Mouse (Mus musculus): ENCODE measurements around the gene Banp.

DNA sequence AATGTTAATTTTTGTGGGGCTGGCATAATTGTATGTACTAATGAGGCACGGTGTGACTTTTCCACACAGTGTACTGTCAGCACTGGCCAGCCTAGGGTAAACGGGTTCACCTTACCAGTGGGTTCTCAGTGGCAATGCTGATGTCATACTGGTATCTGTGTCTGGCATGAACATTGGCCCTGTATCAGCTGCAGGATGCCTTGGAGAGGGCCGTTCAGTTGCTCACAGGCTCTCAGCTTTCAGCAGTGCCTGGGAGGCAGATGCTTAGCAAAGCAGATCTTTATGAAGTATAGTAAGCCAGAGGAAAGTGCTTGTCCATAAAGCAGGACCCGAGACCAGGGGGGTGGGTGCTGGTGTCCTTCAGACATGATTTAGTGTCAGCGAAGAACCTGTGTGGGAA is 16.6 kb downstream of the Banp start:
- TF ChIP-seq CTCF (IDR thresholded peaks at IDR 0.05; ENCODE audit: low read depth, low read length) (no peak), GATA1 (IDR thresholded peaks at IDR 0.05; ENCODE audit: borderline replicate concordance, low read length) (no peak)
